Mouse (Mus musculus): ENCODE results near the gene Ccser2. TPM values are rescaled to one million over a fixed set of nuclear protein-coding genes. Genes with fewer than 3 reads are reported as not detected.

Gene Ccser2
- total and polyA plus RNA-seq, 3 experiments: 3.0 to 4.2 TPM; not detected in 1

GRCm38 (mm10) chr14:36985693-36986092 lies 17.1 kb upstream of the Ccser2 start:
- Histone ChIP-seq H3K79me2 (ENCODE audit: control insufficient read depth, insufficient read depth, low read length, poor library complexity) (no peaks in the 10 kb centered on the region), H3K9ac (ENCODE audit: control insufficient read depth, low read depth, low read length, poor library complexity, severe bottlenecking) (no peak overlapping the region), H3K27me3 (ENCODE audit: control insufficient read depth in 1 of 2, insufficient read depth in 2 of 2, low read length in 2 of 2) (no peaks in the 10 kb centered on the region; a peak in 1 of 4 replicates), H3K36me3 (ENCODE audit: control insufficient read depth in 1 of 2, insufficient read depth in 2 of 2, low read length in 2 of 2) (no peaks in the 10 kb centered on the region), H3K9me3 (replicated peaks; ENCODE audit: insufficient read depth, low read length) (no peaks in the 10 kb centered on the region), H3K4me1 (ENCODE audit: control insufficient read depth in 1 of 2, insufficient read depth in 2 of 2, low read length in 2 of 2) (no peaks in the 10 kb centered on the region), H3K27ac (ENCODE audit: control insufficient read depth, low read depth, low read length) (no peak overlapping the region), H3K4me3 (ENCODE audit: control insufficient read depth in 1 of 2, insufficient read depth in 1 of 2, low read depth in 2 of 2, low read length in 2 of 2) (no peak overlapping the region)
- DNase-seq (ENCODE audit: low read depth, low spot score): no peak
- no peak for TF ChIP-seq POLR2AphosphoS5 (IDR thresholded peaks at IDR 0.05; ENCODE audit: borderline replicate concordance, low read depth, low read length)
- TF ChIP-seq CHD2 (IDR thresholded peaks at IDR 0.05; ENCODE audit: low read length): no peak
- no peak for TF ChIP-seq RCOR1 (IDR thresholded peaks at IDR 0.05; ENCODE audit: low read depth, low read length)
- no peak for TF ChIP-seq MAFK (IDR thresholded peaks at IDR 0.05; ENCODE audit: borderline replicate concordance, low read depth, low read length)

- no peaks in the 10 kb centered on the region for H3K9me3 ChIP-seq (replicated peaks; ENCODE audit: insufficient read depth, low read length)
- no peak for DNase-seq (ENCODE audit: low read depth, low spot score)
- no peaks in the 10 kb centered on the region; a peak in 1 of 4 replicates for H3K27me3 ChIP-seq (ENCODE audit: control insufficient read depth in 1 of 2, insufficient read depth in 2 of 2, low read length in 2 of 2)
- H3K4me1 ChIP-seq (ENCODE audit: control insufficient read depth in 1 of 2, insufficient read depth in 2 of 2, low read length in 2 of 2): no peaks in the 10 kb centered on the region
- H3K9ac ChIP-seq (ENCODE audit: control insufficient read depth, low read depth, low read length, poor library complexity, severe bottlenecking): no peak overlapping the region
- no peaks in the 10 kb centered on the region for H3K79me2 ChIP-seq (ENCODE audit: control insufficient read depth, insufficient read depth, low read length, poor library complexity)
- no peak overlapping the region for H3K27ac ChIP-seq (ENCODE audit: control insufficient read depth, low read depth, low read length)
- H3K36me3 ChIP-seq (ENCODE audit: control insufficient read depth in 1 of 2, insufficient read depth in 2 of 2, low read length in 2 of 2): no peaks in the 10 kb centered on the region; a peak in 1 of 4 replicates
- TF ChIP-seq ZMIZ1 (IDR thresholded peaks at IDR 0.05; ENCODE audit: low read depth, low read length) (no peak), NELFE (IDR thresholded peaks at IDR 0.05; ENCODE audit: low read depth, low read length) (no peak), JUND (IDR thresholded peaks at IDR 0.05; ENCODE audit: low read depth, low read length) (no peak), TBP (IDR thresholded peaks at IDR 0.05; ENCODE audit: low read depth, low read length) (no peak), TCF12 (IDR thresholded peaks at IDR 0.05; ENCODE audit: low read depth, low read length) (no peak), ELF1 (IDR thresholded peaks at IDR 0.05; ENCODE audit: low read depth, low read length) (no peak), MYB (IDR thresholded peaks at IDR 0.05; ENCODE audit: low read depth, low read length) (no peak), E2F4 (IDR thresholded peaks at IDR 0.05; ENCODE audit: borderline replicate concordance, low read depth, low read length) (no peak), POLR2AphosphoS5 (IDR thresholded peaks at IDR 0.05; ENCODE audit: borderline replicate concordance, low read depth, low read length) (no peak), GABPA (IDR thresholded peaks at IDR 0.05; ENCODE audit: low read depth, low read length) (no peak), SMC3 (IDR thresholded peaks at IDR 0.05; ENCODE audit: low read depth, low read length) (no peak), ETS1 (IDR thresholded peaks at IDR 0.05; ENCODE audit: low read depth, low read length) (no peak)
- no peak overlapping the region for H3K4me3 ChIP-seq (ENCODE audit: control insufficient read depth in 1 of 2, insufficient read depth in 1 of 2, low read depth in 2 of 2, low read length in 2 of 2)
Observed at GRCm38 (mm10) chr14:36975019-36975418, 6.4 kb upstream of the Ccser2 start.

GRCm38 (mm10) chr14:36971211-36971610 lies 2.6 kb upstream of the Ccser2 start:
- TF ChIP-seq USF1 (IDR thresholded peaks at IDR 0.05; ENCODE audit: low read depth, low read length) (no peak), RAD21 (IDR thresholded peaks at IDR 0.05; ENCODE audit: low read depth, low read length) (no peak), POLR2AphosphoS5 (IDR thresholded peaks at IDR 0.05; ENCODE audit: borderline replicate concordance, low read depth, low read length) (no peak), CHD1 (IDR thresholded peaks at IDR 0.05; ENCODE audit: low read depth, low read length) (no peak), BHLHE40 (IDR thresholded peaks at IDR 0.05; ENCODE audit: borderline replicate concordance, low read depth, low read length) (no peak), RCOR1 (IDR thresholded peaks at IDR 0.05; ENCODE audit: low read depth, low read length) (no peak), MEF2A (IDR thresholded peaks at IDR 0.05; ENCODE audit: extremely low read depth, insufficient replicate concordance, low read depth, low read length, poor library complexity, severe bottlenecking) (no peak), TCF12 (IDR thresholded peaks at IDR 0.05; ENCODE audit: low read depth, low read length) (no peak), MAFK (IDR thresholded peaks at IDR 0.05; ENCODE audit: borderline replicate concordance, low read depth, low read length) (no peak)
- no peaks in the 10 kb centered on the region; a peak in 1 of 4 replicates for H3K27me3 ChIP-seq (ENCODE audit: control insufficient read depth in 1 of 2, insufficient read depth in 2 of 2, low read length in 2 of 2)
- H3K4me1 ChIP-seq (ENCODE audit: control insufficient read depth in 1 of 2, insufficient read depth in 2 of 2, low read length in 2 of 2): peaks cover 3 to 6% of the 10 kb centered on the region in 2 experiments
- H3K4me3 ChIP-seq (ENCODE audit: control insufficient read depth in 1 of 2, insufficient read depth in 1 of 2, low read depth in 2 of 2, low read length in 2 of 2): no peak overlapping the region
- no peak for DNase-seq (ENCODE audit: low read depth, low spot score)
- H3K79me2 ChIP-seq (ENCODE audit: control insufficient read depth, insufficient read depth, low read length, poor library complexity): peaks cover 8% of the 10 kb centered on the region
- H3K27ac ChIP-seq (ENCODE audit: control insufficient read depth, low read depth, low read length): no peak overlapping the region
- no peaks in the 10 kb centered on the region for H3K9me3 ChIP-seq (replicated peaks; ENCODE audit: insufficient read depth, low read length)
- peaks cover 0 to 6% of the 10 kb centered on the region in 2 experiments; a peak in 2 of 4 replicates for H3K36me3 ChIP-seq (ENCODE audit: control insufficient read depth in 1 of 2, insufficient read depth in 2 of 2, low read length in 2 of 2)
- H3K9ac ChIP-seq (ENCODE audit: control insufficient read depth, low read depth, low read length, poor library complexity, severe bottlenecking): no peak overlapping the region
